Mouse (Mus musculus): ENCODE measurements around the gene Stxbp5.
A peak's percentile ranks its signal among the peaks of the same experiment; 100 is the strongest.

Gene Stxbp5

GRCm38 (mm10) chr10:9754893-9755541 lies 145.9 kb downstream of the Stxbp5 start:
- peak; percentile 87 for DNase-seq (ENCODE audit: low spot score)

GRCm38 (mm10) chr10:9733861-9734260 lies 167.0 kb downstream of the Stxbp5 start:
- no peak for DNase-seq (ENCODE audit: low spot score)

- DNase-seq (ENCODE audit: low spot score), result no peak
Measured at GRCm38 (mm10) chr10:9732065-9732749, 168.7 kb downstream of the Stxbp5 start.

GRCm38 (mm10) chr10:9722519-9723303 lies 178.2 kb downstream of the Stxbp5 start:
- no peak for DNase-seq (ENCODE audit: low spot score)

GRCm38 (mm10) chr10:9720027-9720426 lies 180.9 kb downstream of the Stxbp5 start:
- no peak for DNase-seq (ENCODE audit: low spot score)

GRCm38 (mm10) chr10:9718086-9718485 lies 182.8 kb downstream of the Stxbp5 start:
- DNase-seq (ENCODE audit: low spot score), result no peak
